Mouse (Mus musculus): Measurements from ENCODE around the gene Zfp995. TPM values are rescaled to one million over a fixed set of nuclear protein-coding genes. Genes with fewer than 3 reads are reported as not detected.

Zfp995 gene
- polyA plus RNA-seq (2015; fragmentation: Nextera tagmentation; extraction: Ambion mirVana) = 4.3 and 4.9 TPM in 2 replicates

DNA sequence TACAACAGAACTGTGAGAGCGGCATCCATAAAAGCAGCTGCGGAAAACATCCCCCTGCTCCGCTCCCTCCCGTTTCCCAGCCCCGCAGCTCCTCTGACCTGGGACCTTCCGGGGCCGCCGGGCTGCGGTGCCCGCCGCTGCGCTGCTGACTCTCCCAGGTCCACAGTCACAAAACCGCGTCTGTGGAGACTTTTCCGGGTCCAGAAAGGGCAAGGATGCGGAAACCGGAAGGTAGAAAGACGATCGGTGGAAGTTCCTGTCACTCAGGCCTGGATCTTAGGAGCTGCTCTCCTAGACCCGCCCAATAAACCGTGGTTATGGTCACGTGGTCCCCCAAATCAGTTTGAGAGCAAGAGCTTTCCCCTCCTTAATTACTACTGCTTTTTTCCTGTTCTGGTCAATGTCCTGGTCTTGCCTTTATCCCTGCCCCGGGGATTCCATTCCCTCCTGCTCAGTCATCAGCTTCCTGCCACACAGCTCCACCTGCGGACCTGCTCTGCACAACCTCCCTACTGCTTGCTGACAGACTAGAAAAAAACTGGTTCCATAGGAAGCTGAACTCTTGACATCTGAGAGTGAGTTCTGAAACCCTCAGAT is at the start of gene Zfp995:
TSS of gene Zfp995 (minus strand) at position 471 of the 597 bp plus-strand sequence.

DNA sequence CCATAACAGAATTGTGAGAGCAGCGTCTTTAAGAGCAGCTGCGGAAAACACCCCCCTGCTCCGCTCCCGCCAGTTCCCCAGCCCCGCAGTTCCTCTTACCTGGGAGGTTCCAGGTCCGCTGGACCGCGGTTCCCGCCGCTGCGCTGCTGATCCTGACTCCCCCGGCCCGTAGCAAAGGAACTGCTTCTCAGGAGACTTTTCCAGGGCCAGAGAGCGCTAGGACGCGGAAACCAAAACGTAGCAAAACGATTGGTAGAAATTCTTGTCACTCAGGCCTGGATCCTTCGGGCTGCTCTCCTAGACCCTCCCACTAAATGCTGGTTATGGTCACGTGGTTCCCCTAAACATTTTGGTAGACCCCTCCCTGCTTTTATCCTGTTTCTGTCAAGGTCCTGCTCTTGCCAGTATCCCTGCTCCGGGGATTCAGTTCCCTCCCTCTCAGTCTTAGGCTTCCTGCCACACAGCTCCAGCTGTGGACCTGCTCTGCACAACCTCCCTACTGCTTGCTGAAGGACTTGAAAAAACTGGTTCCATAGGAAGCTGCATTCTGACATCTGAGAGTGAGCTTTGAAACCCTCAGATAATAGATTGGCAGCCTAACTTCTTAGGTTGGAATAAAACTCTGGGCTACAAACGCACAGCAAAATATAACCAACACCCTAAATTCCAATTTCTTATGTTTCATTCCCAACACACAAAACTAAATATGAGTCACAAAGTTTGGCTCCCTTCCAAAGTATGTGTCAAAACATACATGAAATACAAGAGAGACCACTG is 64.0 kb downstream of the Zfp995 start, which contains the start of gene Zfp820:
TSS of gene Zfp820 (minus strand) at position 228 of the 777 bp plus-strand sequence.

Other genes with a start within 250 kb of the Zfp995 start
- 2.7 and 3.2 TPM in 2 replicates for gene Gm10226, start 218.1 kb downstream of the Zfp995 start, polyA plus RNA-seq (2015; fragmentation: Nextera tagmentation; extraction: Ambion mirVana)
- 2.5 and 2.9 TPM in 2 replicates for gene Zfp760, start 202.2 kb downstream of the Zfp995 start, polyA plus RNA-seq (2015; fragmentation: Nextera tagmentation; extraction: Ambion mirVana)
- gene Zfp229, start 179.1 kb downstream of the Zfp995 start, polyA plus RNA-seq (2015; fragmentation: Nextera tagmentation; extraction: Ambion mirVana) = 3.8 and 4.5 TPM in 2 replicates
- gene Zfp820, start 64.2 kb downstream of the Zfp995 start, polyA plus RNA-seq (2015; fragmentation: Nextera tagmentation; extraction: Ambion mirVana) = 2.2 and 2.7 TPM in 2 replicates
- gene Zfp942, start 52.5 kb upstream of the Zfp995 start, polyA plus RNA-seq (2015; fragmentation: Nextera tagmentation; extraction: Ambion mirVana) = 7.9 and 9.1 TPM in 2 replicates
- 9.1 and 11.1 TPM in 2 replicates for gene Zfp943, start 52.6 kb upstream of the Zfp995 start, polyA plus RNA-seq (2015; fragmentation: Nextera tagmentation; extraction: Ambion mirVana)

Data from urinary bladder, postnatal 0 days (tissue).